Mouse (Mus musculus) liver, embryonic 14.5 days (tissue): ENCODE results near the gene Arhgap21.

Experiments used
- CTCF ChIP-seq: IDR thresholded peaks from 2 replicates; pipeline ENCODE4 v1.5.1; 2016; ENCODE audit warnings: antibody characterized with exemption, low read depth, control low read depth
- EP300 ChIP-seq: IDR thresholded peaks from 2 replicates; pipeline ENCODE4 v1.6.1; 2016; ENCODE audit warnings: antibody characterized with exemption, low read depth

GRCm38 (mm10) chr2:20898684-20899083 is 70.0 kb downstream of the Arhgap21 start:
- peak; percentile 84 for TF ChIP-seq CTCF
- TF ChIP-seq EP300 = no peak
